Mouse (Mus musculus): ENCODE results near the gene Oprl1.

The Oprl1 gene

GRCm38 (mm10) chr2:181766672-181767557 lies 52.1 kb downstream of the Oprl1 start:
- peak; percentile 31 for DNase-seq (ENCODE audit: low spot score)

DNA sequence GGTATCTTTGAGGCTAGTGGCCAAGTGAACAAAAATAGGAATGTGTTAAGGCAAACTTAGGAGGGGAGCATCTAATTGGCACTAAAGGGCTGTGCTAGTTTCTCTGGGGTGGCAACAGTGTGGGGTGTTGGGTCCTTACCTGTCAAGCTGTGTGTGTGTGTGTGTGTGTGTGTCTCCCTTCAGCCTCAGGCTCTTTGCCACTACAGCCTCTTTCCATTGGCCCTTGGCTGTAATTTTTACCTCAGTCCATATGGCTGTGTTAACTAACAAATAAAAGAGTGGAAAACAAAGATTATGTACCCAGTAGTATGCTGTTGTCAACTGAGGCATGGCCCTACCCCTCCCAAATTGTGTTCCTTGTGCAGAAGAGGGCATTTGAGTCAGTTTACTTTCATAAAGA lies 53.6 kb downstream of the Oprl1 start:
- no peak for DNase-seq (ENCODE audit: low spot score)

DNA sequence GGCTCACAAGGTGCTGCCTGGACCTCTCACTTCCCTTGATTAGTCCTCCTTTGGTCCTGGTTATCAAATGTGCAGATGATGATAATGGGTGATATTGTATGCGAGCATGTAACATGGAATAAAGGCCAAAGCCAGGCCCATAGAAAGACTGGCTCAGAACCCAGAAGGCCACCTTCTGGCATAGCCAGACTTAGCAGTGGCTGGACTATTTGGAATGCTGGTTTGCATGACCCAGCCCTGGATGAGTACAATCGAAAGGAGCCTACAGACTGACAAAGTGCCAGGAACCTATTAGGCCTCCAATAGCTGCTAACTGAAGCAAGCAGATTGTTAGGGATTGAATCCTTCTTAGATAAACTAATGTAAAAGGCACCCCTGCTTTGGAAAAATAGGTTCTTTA lies 54.6 kb downstream of the Oprl1 start:
- no peak for DNase-seq (ENCODE audit: low spot score)
